Mouse (Mus musculus): Measurements from ENCODE around the gene Pkd1l1.

DNA sequence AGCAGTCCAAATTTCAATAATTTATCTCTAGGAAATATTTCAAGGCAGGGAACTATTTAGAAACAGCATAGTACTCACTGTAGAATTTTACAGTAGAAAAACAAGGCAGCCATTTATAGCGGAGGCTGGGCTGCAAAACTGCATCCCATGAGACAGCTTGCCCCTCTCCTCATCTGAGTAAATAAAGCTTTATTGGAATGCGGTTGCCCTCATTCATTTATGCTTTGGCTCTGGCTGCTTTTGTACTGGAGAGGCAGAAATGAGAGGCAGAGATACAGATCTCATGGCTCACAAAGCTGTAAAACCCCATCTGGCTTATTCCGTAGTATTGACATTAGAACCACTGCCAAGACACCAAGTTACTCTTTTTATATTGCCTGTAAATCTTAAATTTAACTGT is 193.6 kb downstream of the Pkd1l1 start:
- no peak for TF ChIP-seq MAFK (IDR thresholded peaks at IDR 0.05; ENCODE audit: insufficient read depth, low read depth, low read length)
- no peak for TF ChIP-seq HCFC1 (IDR thresholded peaks at IDR 0.05; ENCODE audit: borderline replicate concordance, insufficient read depth, low read length)

All from ES-E14 (cell line).